Mouse (Mus musculus): Measurements from ENCODE around the gene Cd81. TPM values are rescaled to one million over a fixed set of nuclear protein-coding genes. Genes with fewer than 3 reads are reported as not detected.

Cd81 gene
- polyA plus RNA-seq, 1 experiment from 2014 or later, result 225 TPM

DNA sequence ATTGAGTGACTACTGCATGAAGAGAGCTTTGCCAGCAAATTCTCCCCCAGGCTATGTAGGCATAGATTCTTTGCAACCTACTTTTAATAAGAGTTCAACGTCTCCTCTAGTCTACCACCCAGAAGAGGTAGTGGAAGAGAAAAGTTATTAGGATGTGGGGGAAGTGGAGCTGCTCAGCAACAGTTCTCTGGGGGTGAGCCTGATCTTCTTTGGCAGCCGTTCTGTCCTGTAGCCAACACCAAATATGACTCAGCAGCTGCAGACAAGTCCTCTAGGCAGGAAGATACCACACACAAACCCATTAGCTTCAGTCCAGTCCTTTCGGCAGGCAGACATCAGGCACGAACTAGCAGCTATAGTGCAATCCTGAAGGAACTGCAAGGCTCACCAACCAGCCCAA, 48.2 kb downstream of the Cd81 start:
- Histone ChIP-seq H3K4me3 (no peak overlapping the region), H3K4me1 (0 out of 2 replicates have a peak, but pooled peaks cover 4% of the 10 kb centered on the region), H3K27me3 (ENCODE audit: poor library complexity, severe bottlenecking) (peaks cover 22% of the 10 kb centered on the region), H3K36me3 (replicated peaks) (no peaks in the 10 kb centered on the region), H3K27ac (no peak overlapping the region), H3K9me3 (no peaks in the 10 kb centered on the region)
- no peak for DNase-seq (ENCODE audit: extremely low spot score, low spot score)
- 81% methylated on average over 4 of the region's 4 CpGs for WGBS

DNA sequence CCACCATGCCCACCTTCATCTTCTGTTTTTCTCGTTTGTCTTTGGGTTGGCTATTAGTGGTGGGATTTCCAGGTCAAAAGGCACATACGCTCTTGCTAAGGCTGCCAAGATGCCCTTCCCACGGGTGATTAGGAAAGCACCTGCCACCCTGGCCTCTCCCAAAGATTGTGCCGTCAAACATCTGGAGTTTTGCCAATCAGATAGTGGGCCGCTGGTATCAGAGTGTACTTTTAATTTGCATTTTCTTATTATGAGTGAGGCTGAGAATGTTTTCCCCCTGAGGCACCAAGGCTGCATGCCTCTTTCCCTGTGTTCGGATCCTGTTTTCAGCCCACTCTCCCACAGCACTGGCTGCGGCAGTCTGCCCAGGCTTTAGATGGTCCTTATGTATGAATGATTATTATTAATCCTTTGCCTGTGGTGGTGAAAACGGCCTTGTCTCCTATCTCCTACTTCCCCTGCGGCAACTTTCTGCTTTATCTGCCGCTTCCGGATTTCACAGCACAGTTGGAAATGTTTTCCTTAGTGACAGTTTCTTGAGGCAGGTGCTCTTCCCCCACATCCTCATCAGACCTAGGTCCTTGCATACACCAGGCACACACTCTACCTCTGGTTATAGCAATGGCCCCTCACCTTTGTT, 52.8 kb downstream of the Cd81 start:
- Histone ChIP-seq H3K4me3 (no peak overlapping the region), H3K9me3 (no peaks in the 10 kb centered on the region), H3K36me3 (replicated peaks) (no peaks in the 10 kb centered on the region), H3K27ac (no peak overlapping the region), H3K27me3 (ENCODE audit: poor library complexity, severe bottlenecking) (peaks cover 65% of the 10 kb centered on the region), H3K4me1 (peaks cover 29% of the 10 kb centered on the region)
- DNase-seq (ENCODE audit: extremely low spot score, low spot score), result no peak
- WGBS, result 82% methylated on average over 11 of the region's 11 CpGs

DNA sequence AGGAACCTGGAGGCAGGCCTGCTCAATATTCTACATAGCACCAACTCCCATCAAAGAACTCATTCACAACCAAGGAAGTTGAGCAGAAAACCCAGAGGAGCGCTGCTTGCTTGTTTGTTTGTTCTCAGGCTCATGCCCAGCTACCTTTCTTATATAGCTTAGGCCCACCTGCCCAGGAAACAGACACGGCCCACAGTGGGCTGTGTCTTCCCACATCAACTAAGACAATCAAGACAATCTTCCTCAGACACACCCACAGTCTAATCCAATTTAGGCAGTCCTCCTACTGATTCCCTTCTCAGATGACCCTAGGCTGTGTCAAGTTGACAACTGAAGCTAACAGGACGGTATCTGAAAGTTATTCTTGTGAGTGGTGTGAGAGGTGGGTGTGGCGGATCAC, 53.5 kb downstream of the Cd81 start, which contains the start of gene Kcnq1:
TSS of gene Kcnq1 (plus strand) at position 301 of the 400 bp plus-strand sequence.
- DNase-seq (ENCODE audit: extremely low spot score, low spot score), result no peak
- Histone ChIP-seq H3K27ac (no peak within 1 kb of the TSS), H3K9me3 (no peaks in the 10 kb centered on the region), H3K4me1 (peaks cover 26% of the 10 kb centered on the region), H3K27me3 (ENCODE audit: poor library complexity, severe bottlenecking) (peaks cover 71% of the 10 kb centered on the region), H3K36me3 (replicated peaks) (no peaks in the 10 kb centered on the region), H3K4me3 (peak within 1 kb of the TSS; percentile 47)
- 62% methylated on average over 4 of the region's 4 CpGs for WGBS

DNA sequence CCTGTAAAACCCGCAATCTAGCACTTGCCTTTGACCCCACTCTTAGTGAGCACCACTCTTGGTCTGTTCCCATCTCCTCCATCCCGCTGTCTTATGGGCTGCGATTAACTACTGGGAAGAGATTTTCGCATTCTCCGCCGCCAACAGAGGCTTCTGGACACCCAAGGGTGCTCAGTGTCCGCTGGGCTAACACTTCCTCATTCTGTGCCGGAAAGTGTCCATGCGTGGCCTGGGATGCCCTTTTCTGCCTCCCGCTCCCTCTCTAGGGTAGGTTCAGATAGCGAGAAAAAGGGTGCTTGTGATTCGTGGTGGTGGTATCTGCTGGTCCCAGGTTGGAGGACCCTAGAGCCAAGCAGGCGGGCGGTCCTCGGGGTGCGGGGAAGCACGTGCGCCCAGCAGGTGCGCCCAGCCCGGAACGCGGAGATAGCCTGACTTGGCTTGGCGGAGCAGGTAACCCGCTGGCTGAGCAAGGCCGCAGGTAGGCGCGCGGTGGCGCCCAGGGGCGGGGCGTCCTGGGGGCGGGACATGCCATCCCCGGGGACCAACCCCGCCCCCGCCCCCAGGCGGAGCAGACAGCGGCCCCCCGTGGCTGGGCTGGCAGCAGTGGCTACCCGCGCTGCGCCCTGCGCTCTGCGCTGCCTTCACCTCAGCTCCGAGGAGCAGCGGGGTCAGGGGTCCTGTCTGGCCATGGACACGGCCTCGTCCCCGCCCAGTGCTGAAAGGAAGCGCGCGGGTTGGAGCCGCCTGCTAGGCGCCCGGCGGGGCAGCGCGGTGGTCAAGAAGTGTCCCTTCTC, 54.3 kb downstream of the Cd81 start:
- WGBS, result 6% methylated on average over 55 of the region's 57 CpGs
- Histone ChIP-seq H3K4me3 (peak overlapping the region; percentile 47), H3K9me3 (no peaks in the 10 kb centered on the region), H3K27ac (no peak overlapping the region), H3K4me1 (peaks cover 26% of the 10 kb centered on the region), H3K27me3 (ENCODE audit: poor library complexity, severe bottlenecking) (peaks cover 79% of the 10 kb centered on the region), H3K36me3 (replicated peaks) (no peaks in the 10 kb centered on the region)
- no peak for DNase-seq (ENCODE audit: extremely low spot score, low spot score)

DNA sequence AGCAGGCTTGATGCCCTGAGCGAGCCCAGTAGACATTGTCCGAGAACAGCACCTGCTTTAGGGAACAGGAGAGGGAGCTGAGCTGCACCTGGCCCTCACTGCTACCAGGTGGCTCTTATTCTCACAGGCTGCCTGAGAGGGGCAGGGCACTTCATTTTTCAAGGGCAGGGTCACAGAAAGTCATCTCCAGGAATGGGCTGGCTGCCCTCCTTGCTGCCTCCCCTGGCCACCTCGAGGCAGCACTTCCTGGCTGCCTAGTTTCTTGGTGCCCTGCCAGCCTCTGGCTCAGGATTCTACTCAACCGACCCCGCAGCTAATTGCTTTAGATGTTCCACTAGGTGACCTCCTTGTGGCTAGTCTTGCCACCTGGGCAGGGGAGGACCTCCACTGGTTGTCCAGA, 55.7 kb downstream of the Cd81 start:
- peaks cover 81% of the 10 kb centered on the region for H3K27me3 ChIP-seq (ENCODE audit: poor library complexity, severe bottlenecking)

DNA sequence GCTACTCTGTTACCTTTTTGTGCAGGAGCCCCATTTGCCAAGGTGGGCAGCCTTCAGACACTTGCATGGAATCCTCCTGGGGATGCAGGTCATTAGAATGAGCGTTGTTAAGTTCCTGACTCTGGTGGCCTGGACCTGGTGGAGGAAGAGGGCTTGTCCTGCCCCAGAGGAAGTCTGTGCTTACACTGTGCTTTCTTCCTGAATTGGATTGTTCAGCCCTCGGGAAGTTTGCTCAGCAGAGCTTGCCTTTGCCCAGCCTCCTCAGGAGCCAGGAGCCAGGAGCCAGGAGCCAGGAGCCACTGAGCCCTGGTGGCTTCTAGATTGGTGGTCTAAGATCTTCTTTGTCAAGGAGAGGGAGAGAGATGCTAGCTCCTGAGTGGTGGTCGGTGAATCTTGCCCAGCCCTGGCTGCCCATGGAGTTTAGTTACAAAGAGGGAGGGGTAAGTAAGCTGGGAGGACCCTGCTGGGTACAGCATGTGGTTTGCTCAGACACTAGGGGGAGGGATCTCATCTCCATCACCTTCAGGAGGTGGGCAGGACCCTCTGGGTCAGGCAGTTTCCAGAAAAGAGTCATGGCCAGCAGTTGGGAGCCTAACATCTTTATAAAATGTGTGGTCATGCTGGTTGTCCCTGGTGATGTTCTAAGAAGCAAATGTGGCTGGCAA, 56.6 kb downstream of the Cd81 start:
- Histone ChIP-seq H3K27ac (no peak overlapping the region; the same call in 1 of the 2 replicates), H3K4me1 (peaks cover 26% of the 10 kb centered on the region), H3K36me3 (replicated peaks) (no peaks in the 10 kb centered on the region), H3K9me3 (peaks cover under 1% of the 10 kb centered on the region; the same call in 1 of the 2 replicates), H3K4me3 (no peak overlapping the region), H3K27me3 (ENCODE audit: poor library complexity, severe bottlenecking) (peaks cover 79% of the 10 kb centered on the region)
- DNase-seq (ENCODE audit: extremely low spot score, low spot score), result no peak
- 34% methylated on average over 3 of the region's 3 CpGs for WGBS

More for the DNA sequence above, 55.7 kb downstream of the Cd81 start:
- no peaks in the 10 kb centered on the region for H3K36me3 ChIP-seq (replicated peaks)
- DNase-seq (ENCODE audit: extremely low spot score, low spot score), result no peak
- no peak overlapping the region for H3K27ac ChIP-seq
- WGBS, result 49% methylated on average over 5 of the region's 5 CpGs
- no peak overlapping the region for H3K4me3 ChIP-seq
- no peaks in the 10 kb centered on the region for H3K9me3 ChIP-seq
- H3K4me1 ChIP-seq, result peaks cover 26% of the 10 kb centered on the region

DNA sequence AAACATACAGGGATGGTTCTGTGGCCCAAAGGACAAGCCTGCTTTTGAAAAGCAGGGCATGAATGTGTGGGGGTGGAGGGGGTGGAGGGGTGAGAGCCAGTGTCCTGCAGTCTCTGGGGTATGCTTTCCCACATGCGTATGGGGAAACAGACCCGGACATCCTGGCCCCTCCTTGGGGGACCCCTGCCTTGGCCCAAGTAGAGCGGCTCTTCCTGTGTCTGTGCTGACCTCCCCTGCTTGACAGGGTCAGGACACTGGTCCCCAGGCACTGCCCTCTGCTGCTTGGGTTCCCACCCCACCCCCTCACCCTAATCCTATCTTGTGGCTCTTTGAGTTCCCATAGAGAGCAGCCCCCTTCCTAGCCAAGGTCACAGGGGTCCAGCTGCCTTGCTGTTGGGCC, 57.2 kb downstream of the Cd81 start:
- no peak for DNase-seq (ENCODE audit: extremely low spot score, low spot score)
- H3K36me3 ChIP-seq (replicated peaks), result no peaks in the 10 kb centered on the region
- H3K4me3 ChIP-seq, result no peak overlapping the region
- H3K9me3 ChIP-seq, result peaks cover 6% of the 10 kb centered on the region; the same call in 1 of the 2 replicates
- H3K27me3 ChIP-seq (ENCODE audit: poor library complexity, severe bottlenecking), result peaks cover 73% of the 10 kb centered on the region
- no peak overlapping the region; the same call in 1 of the 2 replicates for H3K27ac ChIP-seq
- peaks cover 26% of the 10 kb centered on the region for H3K4me1 ChIP-seq
- 50% methylated on average over 3 of the region's 3 CpGs for WGBS

DNA sequence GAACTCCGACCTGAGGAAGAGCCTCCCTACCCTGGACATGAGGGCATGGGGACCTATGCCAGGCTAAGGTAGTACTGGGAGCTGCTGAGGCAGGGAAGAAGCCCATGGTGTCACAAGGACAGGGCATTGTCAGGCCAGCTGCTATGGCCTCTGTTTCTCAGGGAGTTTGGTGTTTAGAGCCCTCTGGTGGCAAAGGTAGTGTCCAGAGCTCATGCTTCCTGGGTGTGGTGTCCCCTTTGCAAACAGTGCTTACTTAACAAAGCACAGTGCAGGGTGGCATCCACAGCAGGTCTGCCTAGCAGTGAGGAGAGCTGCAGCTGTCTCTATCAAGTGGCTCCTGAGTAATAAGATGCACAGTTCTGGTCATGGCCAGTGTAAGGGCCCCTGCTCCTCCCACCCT, 58.3 kb downstream of the Cd81 start:
- H3K4me3 ChIP-seq, result no peak overlapping the region
- H3K9me3 ChIP-seq, result peaks cover 10% of the 10 kb centered on the region; the same call in 1 of the 2 replicates
- no peak overlapping the region for H3K27ac ChIP-seq
- DNase-seq (ENCODE audit: extremely low spot score, low spot score), result no peak
- WGBS, result 73% methylated on average over 1 of the region's 1 CpGs
- H3K36me3 ChIP-seq (replicated peaks), result no peaks in the 10 kb centered on the region
- peaks cover 62% of the 10 kb centered on the region for H3K27me3 ChIP-seq (ENCODE audit: poor library complexity, severe bottlenecking)
- peaks cover 26% of the 10 kb centered on the region for H3K4me1 ChIP-seq

DNA sequence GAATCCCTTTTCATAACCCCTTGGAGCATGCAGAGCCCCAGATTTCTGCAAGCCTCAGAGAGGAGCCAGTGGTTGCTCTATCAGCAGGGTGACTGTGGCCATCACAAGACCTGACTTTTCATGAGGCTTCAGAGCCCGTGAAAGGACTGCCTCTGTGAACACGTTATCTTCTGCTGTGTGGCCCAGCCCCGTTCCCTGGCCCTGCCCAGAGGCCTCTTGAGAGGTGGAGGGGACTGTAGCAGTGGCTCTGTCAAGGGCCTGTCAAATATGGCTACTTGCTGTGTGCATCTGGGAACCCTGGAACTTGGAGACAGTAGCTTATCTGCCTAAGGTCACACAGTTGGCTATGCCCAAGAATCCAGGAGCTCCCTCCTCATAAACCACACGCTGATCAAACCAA, 59.2 kb downstream of the Cd81 start:
- DNase-seq (ENCODE audit: extremely low spot score, low spot score), result no peak
- no peak overlapping the region for H3K4me3 ChIP-seq
- peaks cover 53% of the 10 kb centered on the region for H3K27me3 ChIP-seq (ENCODE audit: poor library complexity, severe bottlenecking)
- H3K27ac ChIP-seq, result no peak overlapping the region
- peaks cover 10% of the 10 kb centered on the region; the same call in 1 of the 2 replicates for H3K9me3 ChIP-seq
- 65% methylated on average over 4 of the region's 4 CpGs for WGBS
- H3K4me1 ChIP-seq, result peaks cover 24% of the 10 kb centered on the region
- no peaks in the 10 kb centered on the region for H3K36me3 ChIP-seq (replicated peaks)

DNA sequence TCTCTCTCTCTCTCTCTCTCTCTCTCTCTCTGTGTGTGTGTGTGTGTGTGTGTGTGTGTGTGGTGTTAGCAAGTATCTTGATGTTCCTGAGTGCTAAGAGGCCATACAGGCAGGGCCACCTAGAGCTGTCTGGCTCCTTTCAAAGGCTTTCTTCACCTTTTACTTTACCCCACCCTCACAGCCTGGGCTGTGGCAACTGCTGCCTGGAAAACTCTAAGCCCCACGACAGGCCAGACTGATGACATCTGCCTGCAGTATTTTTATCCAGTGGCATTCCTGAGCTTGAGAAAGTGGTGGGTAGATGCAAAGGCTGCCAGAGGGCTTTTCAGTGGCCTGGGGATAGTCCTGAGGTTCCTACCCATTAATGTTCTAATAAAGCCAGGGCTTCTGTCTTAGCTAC, 59.9 kb downstream of the Cd81 start:
- no peak overlapping the region for H3K4me3 ChIP-seq
- peaks cover 18% of the 10 kb centered on the region for H3K4me1 ChIP-seq
- peaks cover 10% of the 10 kb centered on the region; the same call in 1 of the 2 replicates for H3K9me3 ChIP-seq
- no peaks in the 10 kb centered on the region for H3K36me3 ChIP-seq (replicated peaks)
- H3K27me3 ChIP-seq (ENCODE audit: poor library complexity, severe bottlenecking), result peaks cover 46% of the 10 kb centered on the region
- WGBS, result 39% methylated on average over 1 of the region's 1 CpGs
- no peak overlapping the region for H3K27ac ChIP-seq
- no peak for DNase-seq (ENCODE audit: extremely low spot score, low spot score)

DNA sequence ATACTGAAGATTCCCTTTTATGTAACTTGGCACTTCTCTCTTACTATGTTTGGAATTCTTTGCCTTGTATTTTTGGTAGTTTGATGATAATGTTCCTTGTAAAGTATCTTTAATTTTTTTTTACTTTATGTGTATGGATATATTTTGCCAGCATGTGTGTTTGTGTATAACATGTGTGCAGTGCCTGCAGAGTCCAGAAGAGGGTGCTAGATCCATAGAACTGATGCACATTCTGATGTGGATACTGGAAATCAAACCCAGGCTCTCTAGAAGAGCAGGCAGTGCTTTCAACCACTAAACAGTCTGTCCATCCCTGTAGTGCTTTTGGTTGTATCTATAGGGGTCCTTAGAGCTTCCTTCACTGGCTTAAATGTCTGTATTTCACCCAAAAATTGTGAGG, 62.2 kb downstream of the Cd81 start:
- Histone ChIP-seq H3K4me1 (peaks cover 13% of the 10 kb centered on the region), H3K9me3 (peaks cover 10% of the 10 kb centered on the region; the same call in 1 of the 2 replicates), H3K36me3 (replicated peaks) (no peaks in the 10 kb centered on the region), H3K27me3 (ENCODE audit: poor library complexity, severe bottlenecking) (peaks cover 22% of the 10 kb centered on the region), H3K27ac (no peak overlapping the region), H3K4me3 (no peak overlapping the region)
- DNase-seq (ENCODE audit: extremely low spot score, low spot score), result no peak

DNA sequence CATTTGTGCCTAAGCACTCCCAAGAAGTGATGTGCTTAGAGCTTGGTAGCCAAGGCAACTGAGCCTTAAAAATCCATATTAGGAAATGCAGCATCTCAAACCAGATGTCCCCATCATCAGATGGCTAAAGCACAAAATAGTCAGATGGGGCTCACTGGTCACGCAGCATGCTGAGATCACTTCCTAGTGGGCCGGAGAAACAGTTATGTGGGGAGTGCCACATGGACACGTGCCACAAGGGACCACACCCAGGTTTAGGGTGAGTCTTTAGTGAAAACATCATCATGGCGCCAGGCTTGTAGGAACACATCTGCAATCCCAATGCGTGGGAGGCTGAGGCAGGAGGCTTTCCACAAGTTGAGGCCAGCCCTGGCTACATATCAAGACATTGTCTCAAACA, 64.0 kb downstream of the Cd81 start:
- Histone ChIP-seq H3K27me3 (ENCODE audit: poor library complexity, severe bottlenecking) (0 out of 2 replicates have a peak, but pooled peaks cover 5% of the 10 kb centered on the region), H3K4me1 (peaks cover 20% of the 10 kb centered on the region), H3K9me3 (peaks cover 10% of the 10 kb centered on the region; the same call in 1 of the 2 replicates), H3K4me3 (no peak overlapping the region), H3K27ac (no peak overlapping the region), H3K36me3 (replicated peaks) (no peaks in the 10 kb centered on the region)
- no peak for DNase-seq (ENCODE audit: extremely low spot score, low spot score)
- 87% methylated on average over 5 of the region's 5 CpGs for WGBS

All from forebrain, embryonic 10.5 days (tissue).